Mouse (Mus musculus) heart, adult 2 months (tissue): ENCODE results near the gene Ccdc126. TPM values are rescaled to one million over a fixed set of nuclear protein-coding genes. Genes with fewer than 3 reads are reported as not detected.

ENCODE experiments used
- DNase-seq, 2 experiments: peaks; one replicate each; pipeline ENCODE4 v3.0.0; 2021
- H3K27ac ChIP-seq: fragments of 200-600 bp; 2 replicates; pipeline ENCODE4 v1.8.1; 2022
- H3K27me3 ChIP-seq: fragments of 200-500 bp; 2 replicates; pipeline ENCODE4 v1.6.1; 2012; ENCODE audit warnings: mild to moderate bottlenecking, low read length, inconsistent platforms, mixed read lengths; ENCODE audit not compliant: control insufficient read depth, insufficient read depth
- H3K36me3 ChIP-seq: fragments of 200-500 bp; 2 replicates; pipeline ENCODE4 v1.6.1; 2012; ENCODE audit warnings: low read length, inconsistent platforms; ENCODE audit not compliant: control insufficient read depth, insufficient read depth
- H3K4me1 ChIP-seq: fragments of 200-500 bp; 2 replicates; pipeline ENCODE4 v1.6.1; 2011; ENCODE audit warnings: low read length; ENCODE audit not compliant: control insufficient read depth, insufficient read depth
- H3K4me3 ChIP-seq: fragments of 200-600 bp; 2 replicates; pipeline ENCODE4 v1.8.1; 2022
- H3K79me2 ChIP-seq: fragments of 200-500 bp; replicated peaks from 2 replicates; pipeline ENCODE4 v1.6.1; 2012; ENCODE audit warnings: mild to moderate bottlenecking, inconsistent platforms, low read length, moderate library complexity, mixed read lengths; ENCODE audit not compliant: control insufficient read depth, insufficient read depth
- H3K9ac ChIP-seq: fragments of 200-500 bp; 2 replicates; pipeline ENCODE4 v1.6.1; 2012; ENCODE audit warnings: low read depth, mild to moderate bottlenecking, control low read depth, inconsistent platforms, low read length, mixed read lengths
- CTCF ChIP-seq: fragments of 200-600 bp; IDR thresholded peaks from 2 replicates; pipeline ENCODE4 v1.8.1; 2022; ENCODE audit warnings: antibody characterized with exemption, mild to moderate bottlenecking, moderate library complexity
- EP300 ChIP-seq: fragments of 200-500 bp; IDR thresholded peaks from 2 replicates; pipeline ENCODE4 v1.6.1; 2011; ENCODE audit warnings: low read depth, low read length, control low read depth; ENCODE audit not compliant: insufficient read depth
- POLR2A ChIP-seq: fragments of 200-500 bp; IDR thresholded peaks from 2 replicates; pipeline ENCODE4 v1.6.1; 2011; ENCODE audit warnings: mild to moderate bottlenecking, low read depth, low read length, control low read depth; ENCODE audit not compliant: insufficient read depth
- WGBS: fragments of 180-500 bp; shearing (Covaris S2); methylation state at CpG from one replicate; pipeline ENCODE4 v1.1.7; 2018; 5-methylcytosine and 5-hydroxymethylcytosine counted together
- intact Hi-C: fragments of 180-260 bp; cut with DNase I; formaldehyde crosslinking; loops from one replicate; pipeline ENCODE4 v1.15.1; 2025
- polyA plus RNA-seq: library from polyadenylated mRNA; depleted of rRNA; stranded (reverse); fragments of >200 nt; gene quantifications from 2 replicates; pipeline ENCODE4 v1.2.3, GENCODE M21; 2012
- total RNA-seq, 2 experiments: library from RNA; stranded (reverse); gene quantifications; 2 replicates each; pipeline ENCODE4 v1.2.3; 2021

Ccdc126 gene
- total and polyA plus RNA-seq, 3 experiments, result 2.5 to 4.8 (median 4.4) TPM

DNA sequence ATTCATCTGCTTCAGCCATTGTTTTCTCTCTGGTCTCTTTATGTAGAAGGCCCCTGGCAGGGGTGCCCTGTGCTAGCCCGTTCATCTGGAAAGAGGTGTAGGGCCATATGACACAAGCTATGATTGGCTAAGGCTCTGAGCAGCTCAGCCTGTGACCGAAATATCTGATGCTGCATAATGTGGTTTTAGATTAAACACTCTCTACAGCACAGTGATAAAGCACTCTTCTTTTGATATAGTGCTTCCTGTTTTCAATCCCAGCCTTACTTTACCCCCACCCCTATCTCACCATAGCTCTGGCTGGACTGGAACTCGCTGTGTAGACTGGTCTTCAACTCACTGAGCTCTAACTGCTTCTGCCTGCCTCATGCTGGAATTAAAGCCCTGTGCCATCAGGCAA lies 2.3 kb downstream of the Ccdc126 start:
- Histone ChIP-seq H3K79me2 (no peaks in the 10 kb centered on the region), H3K4me3 (no peak overlapping the region), H3K4me1 (no peaks in the 10 kb centered on the region), H3K27ac (no peak overlapping the region), H3K27me3 (no peaks in the 10 kb centered on the region), H3K36me3 (no peaks in the 10 kb centered on the region), H3K9ac (no peak overlapping the region)
- DNase-seq, result no peak
- 74% methylated on average over 3 of the region's 3 CpGs for WGBS
- intact Hi-C loops, result no loop called here
- no peak for TF ChIP-seq CTCF
- no peak for TF ChIP-seq EP300
- TF ChIP-seq POLR2A, result no peak

DNA sequence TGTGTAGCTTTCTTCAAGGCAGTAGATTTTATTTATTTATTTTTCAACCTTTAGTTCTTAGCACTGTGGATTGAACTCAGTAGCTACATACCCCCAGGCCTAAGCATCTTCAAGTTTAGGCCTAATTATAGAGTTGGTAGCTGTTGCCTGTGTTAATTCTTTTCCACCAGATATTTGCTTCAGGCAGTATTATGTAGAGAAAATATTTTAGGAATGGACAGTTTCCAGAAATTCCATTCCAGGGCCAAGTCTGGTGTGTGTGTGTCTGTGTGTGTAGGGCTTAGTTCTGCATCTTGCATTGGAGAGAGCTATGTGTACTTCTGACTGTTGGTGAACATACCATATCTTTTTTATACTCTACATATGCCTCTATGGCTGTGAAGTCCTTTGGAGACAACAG lies 3.0 kb downstream of the Ccdc126 start:
- intact Hi-C loops, result no loop called here
- H3K79me2 ChIP-seq, result no peaks in the 10 kb centered on the region
- no peak overlapping the region for H3K4me3 ChIP-seq
- H3K4me1 ChIP-seq, result no peaks in the 10 kb centered on the region
- H3K9ac ChIP-seq, result no peak overlapping the region
- no peaks in the 10 kb centered on the region for H3K36me3 ChIP-seq
- no peaks in the 10 kb centered on the region for H3K27me3 ChIP-seq
- TF ChIP-seq EP300, result no peak
- TF ChIP-seq CTCF, result no peak
- no peak for TF ChIP-seq POLR2A
- H3K27ac ChIP-seq, result no peak overlapping the region
- DNase-seq, result no peak

DNA sequence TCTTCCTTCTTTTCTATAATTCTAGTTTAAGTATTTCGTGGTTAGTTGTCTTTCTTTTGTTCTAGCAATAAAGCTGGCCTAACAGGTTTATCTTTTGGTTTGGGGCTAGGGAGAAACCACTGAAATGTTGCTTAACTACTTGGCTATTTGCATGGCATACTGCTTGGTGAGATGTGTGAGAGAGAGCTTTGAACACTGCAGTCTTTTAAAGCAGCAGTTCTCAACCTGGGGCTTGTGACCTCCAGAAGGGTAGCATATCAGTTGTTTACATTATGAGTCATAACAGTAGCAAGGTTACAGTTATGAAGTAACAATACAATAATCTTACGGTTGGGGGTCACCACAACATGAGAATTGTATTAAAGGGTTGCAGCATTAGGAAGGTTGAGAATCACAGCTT lies 3.9 kb downstream of the Ccdc126 start:
- no peaks in the 10 kb centered on the region for H3K27me3 ChIP-seq
- H3K79me2 ChIP-seq, result no peaks in the 10 kb centered on the region
- no peak for TF ChIP-seq EP300
- TF ChIP-seq CTCF, result no peak
- TF ChIP-seq POLR2A, result no peak
- H3K4me1 ChIP-seq, result no peaks in the 10 kb centered on the region
- no peaks in the 10 kb centered on the region for H3K36me3 ChIP-seq
- H3K4me3 ChIP-seq, result no peak overlapping the region
- no peak for DNase-seq
- WGBS, result 49% methylated on average over 2 of the region's 2 CpGs
- no peak overlapping the region for H3K9ac ChIP-seq
- intact Hi-C loops, result no loop called here
- no peak overlapping the region for H3K27ac ChIP-seq

DNA sequence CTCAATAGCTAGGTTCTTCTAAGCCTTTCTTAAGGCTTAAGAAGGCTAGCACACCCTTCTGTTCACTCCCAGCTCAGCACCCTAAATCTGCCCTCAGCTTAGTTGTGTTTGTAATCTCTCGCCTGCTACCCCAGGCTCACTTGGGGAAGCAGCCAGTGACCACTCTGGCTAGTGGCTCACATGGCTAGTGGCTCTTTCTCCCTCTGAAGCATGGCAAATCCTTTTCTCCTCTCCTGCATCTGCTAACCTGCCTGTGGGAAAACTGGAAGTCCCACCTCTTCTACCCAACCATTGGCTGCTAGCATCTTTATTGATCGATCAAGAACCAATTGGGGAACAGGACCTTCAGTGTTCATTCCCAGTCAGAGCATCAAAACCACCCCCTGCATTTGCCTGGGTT lies 5.5 kb downstream of the Ccdc126 start:
- Histone ChIP-seq H3K9ac (no peak overlapping the region), H3K36me3 (no peaks in the 10 kb centered on the region), H3K27me3 (no peaks in the 10 kb centered on the region), H3K4me1 (no peaks in the 10 kb centered on the region), H3K27ac (no peak overlapping the region), H3K79me2 (no peaks in the 10 kb centered on the region), H3K4me3 (no peak overlapping the region)
- intact Hi-C loops, result no loop called here
- no peak for TF ChIP-seq POLR2A
- TF ChIP-seq CTCF, result no peak
- TF ChIP-seq EP300, result no peak
- no peak for DNase-seq
- WGBS, result 82% methylated on average over 2 of the region's 2 CpGs

DNA sequence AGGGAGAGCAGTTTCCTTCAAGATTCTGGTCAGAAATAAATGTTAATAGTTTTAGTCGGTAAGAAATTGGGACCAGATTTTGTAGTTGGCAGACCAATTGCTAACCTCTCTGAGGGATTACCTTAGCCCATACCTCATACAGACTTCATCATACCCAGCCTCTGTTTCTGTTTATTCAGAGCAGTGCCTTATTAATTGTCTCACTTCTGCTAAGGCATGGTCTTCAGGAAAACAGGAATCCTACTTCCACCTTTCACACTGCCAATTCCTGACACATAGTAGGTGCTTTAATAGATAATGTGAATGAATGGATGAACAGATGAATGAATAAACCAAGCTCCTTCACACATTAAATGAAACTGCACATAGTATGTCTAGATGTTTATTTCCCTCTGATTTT lies 6.2 kb downstream of the Ccdc126 start:
- H3K4me1 ChIP-seq, result no peaks in the 10 kb centered on the region
- DNase-seq, result no peak
- H3K27me3 ChIP-seq, result no peaks in the 10 kb centered on the region
- H3K36me3 ChIP-seq, result no peaks in the 10 kb centered on the region
- TF ChIP-seq EP300 (no peak), CTCF (no peak), POLR2A (no peak)
- no peak overlapping the region for H3K4me3 ChIP-seq
- H3K9ac ChIP-seq, result no peak overlapping the region
- intact Hi-C loops, result no loop called here
- H3K27ac ChIP-seq, result no peak overlapping the region
- 65% methylated on average over 1 of the region's 1 CpGs for WGBS
- H3K79me2 ChIP-seq, result no peaks in the 10 kb centered on the region

DNA sequence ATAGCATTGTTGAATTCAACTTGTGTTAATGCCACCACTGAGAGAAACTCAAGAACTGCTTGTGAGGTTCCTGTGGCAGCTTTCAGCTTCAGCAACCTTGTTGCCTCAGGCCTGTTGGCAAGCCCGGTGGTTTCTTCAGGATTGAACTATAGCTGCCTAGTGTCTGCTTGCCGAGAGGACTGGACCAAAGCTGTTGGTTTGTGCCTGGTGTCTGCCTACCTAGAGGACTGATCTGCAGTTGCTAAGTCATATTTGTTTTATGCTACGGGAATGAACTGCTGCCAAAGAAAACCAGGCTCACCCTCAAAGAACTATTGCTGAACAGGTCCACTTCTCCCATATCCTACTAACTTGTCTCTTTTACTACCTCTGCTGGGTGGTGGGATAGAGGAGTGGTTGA lies 7.8 kb downstream of the Ccdc126 start:
- intact Hi-C loops, result no loop called here
- WGBS, result 95% methylated on average over 3 of the region's 3 CpGs
- H3K4me1 ChIP-seq, result no peaks in the 10 kb centered on the region

More for the DNA sequence above, 7.8 kb downstream of the Ccdc126 start:
- no peak overlapping the region for H3K4me3 ChIP-seq
- TF ChIP-seq POLR2A, result no peak
- TF ChIP-seq EP300, result no peak
- no peak for TF ChIP-seq CTCF
- DNase-seq, result no peak
- H3K79me2 ChIP-seq, result no peaks in the 10 kb centered on the region
- H3K27ac ChIP-seq, result no peak overlapping the region
- H3K9ac ChIP-seq, result no peak overlapping the region
- no peaks in the 10 kb centered on the region for H3K36me3 ChIP-seq
- H3K27me3 ChIP-seq, result no peaks in the 10 kb centered on the region
